Mouse (Mus musculus) thymus, adult 2 months (tissue): Measurements from ENCODE around the gene Calb2.

Experiments
- CTCF ChIP-seq: fragments of 200-500 bp; IDR thresholded peaks from 2 replicates; pipeline ENCODE4 v1.5.1; 2012; ENCODE audit warnings: mild to moderate bottlenecking, control low read depth, low read length, moderate library complexity, borderline replicate concordance; ENCODE audit not compliant: control insufficient read depth, poor library complexity, insufficient read depth; ENCODE audit errors: extremely low read depth
- POLR2A ChIP-seq: fragments of 200-500 bp; IDR thresholded peaks from 2 replicates; pipeline ENCODE4 v1.6.1; 2012; ENCODE audit warnings: mild to moderate bottlenecking, low read length, control low read depth, moderate library complexity; ENCODE audit not compliant: control insufficient read depth, poor library complexity, insufficient read depth; ENCODE audit errors: extremely low read depth

DNA sequence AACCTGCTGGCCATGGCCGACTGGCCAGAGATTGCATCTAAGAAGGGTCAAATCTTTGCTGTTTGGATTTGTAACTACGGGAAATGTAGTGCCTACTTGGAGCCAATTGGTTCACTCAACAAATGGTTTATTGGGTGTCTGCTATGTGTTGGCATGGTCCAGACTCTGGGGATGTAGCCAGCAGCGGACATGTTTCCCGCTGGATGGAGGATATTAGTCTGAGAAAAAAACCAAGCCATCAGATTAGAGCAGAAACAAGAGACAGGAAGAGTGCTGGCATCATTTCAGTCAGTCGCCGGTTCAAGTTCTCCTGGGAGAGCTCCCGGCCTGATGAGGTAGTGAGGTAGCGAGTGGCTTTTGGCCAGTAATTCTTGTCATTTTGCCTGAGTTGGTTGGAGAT, 33.8 kb downstream of the Calb2 start:
- TF ChIP-seq CTCF (no peak), POLR2A (no peak)
